Mouse (Mus musculus): ENCODE results near the gene Prkg1. TPM values are rescaled to one million over a fixed set of nuclear protein-coding genes. Genes with fewer than 3 reads are reported as not detected.

Prkg1 gene
- total RNA-seq, 2 experiments from 2014 or later: 17.8 to 25.1 TPM

GRCm38 (mm10) chr19:31750976-31751676 lies 13.7 kb downstream of the Prkg1 start:
- no peak for DNase-seq (ENCODE audit: extremely low spot score in 1 of 2, low spot score in 1 of 2)

GRCm38 (mm10) chr19:31746635-31747034 lies 18.2 kb downstream of the Prkg1 start:
- DNase-seq (ENCODE audit: extremely low spot score in 1 of 2, low spot score in 1 of 2): peak; percentile 23 to 77

- no peak for DNase-seq (ENCODE audit: extremely low spot score in 1 of 2, low spot score in 1 of 2)
These were observed 21.4 kb downstream of the Prkg1 start for GRCm38 (mm10) chr19:31743241-31744045.

DNA sequence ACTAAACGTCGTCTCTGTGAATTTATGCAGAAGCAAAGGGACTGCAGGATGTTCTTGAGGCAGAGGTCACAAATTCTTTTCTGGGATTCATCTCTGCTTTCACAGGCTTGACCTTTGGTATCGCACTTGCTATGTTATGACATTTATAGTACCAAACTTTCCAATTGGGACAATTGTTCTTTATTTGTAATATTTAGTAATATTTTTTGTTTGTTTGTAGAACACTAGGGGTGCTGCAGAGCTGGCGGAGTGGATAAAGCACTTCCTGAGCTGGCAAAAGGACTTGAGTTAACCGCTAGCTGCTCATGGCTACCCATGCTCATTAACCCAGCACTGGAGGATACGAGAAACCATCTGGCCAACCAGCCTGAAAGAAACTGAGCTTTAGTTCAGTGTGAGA lies 49.9 kb downstream of the Prkg1 start:
- DNase-seq (ENCODE audit: extremely low spot score in 1 of 2, low spot score in 1 of 2): no peak

DNA sequence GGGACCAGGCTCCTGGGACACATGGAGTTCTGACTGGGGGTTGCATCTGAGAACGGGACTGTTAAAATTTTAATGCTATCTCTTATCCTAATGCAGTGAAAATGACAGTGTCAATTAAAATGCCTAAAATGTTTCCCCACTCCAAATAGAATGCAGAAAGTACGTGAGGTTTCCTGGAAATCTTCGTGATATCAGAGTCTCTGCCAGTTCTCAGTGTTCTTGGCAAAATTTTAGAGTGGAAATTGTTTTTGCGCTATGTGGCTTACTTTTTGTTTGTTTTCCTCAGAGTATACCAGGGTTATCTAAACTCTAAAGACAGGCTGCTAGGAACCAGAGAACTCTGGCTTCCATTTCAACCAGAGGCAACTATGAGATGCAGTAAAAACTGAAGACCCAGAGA lies 50.4 kb downstream of the Prkg1 start:
- DNase-seq (ENCODE audit: extremely low spot score in 1 of 2, low spot score in 1 of 2): no peak

DNA sequence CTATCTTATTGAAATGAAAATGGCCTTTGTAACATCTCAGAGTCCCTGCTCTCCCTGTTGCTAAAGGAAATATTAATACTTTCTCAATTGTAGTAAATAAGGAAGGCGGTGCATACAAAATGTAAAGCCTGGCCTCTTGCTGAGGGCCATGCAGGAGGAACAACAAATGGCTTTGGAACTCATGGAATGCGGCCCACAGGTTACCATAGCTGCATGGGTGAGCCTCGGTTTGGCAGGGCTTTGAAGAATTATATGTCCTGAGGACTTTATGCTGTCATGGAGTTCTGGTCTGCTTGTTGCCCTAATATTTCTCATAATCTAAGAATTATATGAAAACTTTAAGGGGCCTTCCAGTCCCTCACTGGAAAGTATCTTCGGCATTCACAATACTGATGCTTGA lies 51.5 kb downstream of the Prkg1 start:
- DNase-seq (ENCODE audit: extremely low spot score in 1 of 2, low spot score in 1 of 2): no peak

DNA sequence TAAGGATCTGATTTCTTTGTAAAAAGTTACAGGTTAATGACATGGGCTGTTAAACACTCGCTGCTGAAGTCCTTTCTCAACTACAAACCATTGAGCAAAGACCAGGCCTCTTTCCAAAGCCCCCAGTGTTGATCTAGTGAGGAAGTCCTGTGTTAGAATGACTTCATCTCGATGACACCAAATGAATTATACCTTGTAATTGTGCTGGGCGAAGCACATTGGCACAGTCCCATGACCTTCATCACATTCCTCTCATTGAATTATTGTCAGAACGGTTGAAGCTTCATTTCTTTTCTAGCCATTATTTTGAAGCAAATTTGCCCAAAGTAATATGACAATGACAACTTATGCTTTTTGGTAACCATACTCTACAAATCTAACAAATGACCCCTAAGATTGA lies 54.5 kb downstream of the Prkg1 start:
- DNase-seq (ENCODE audit: extremely low spot score in 1 of 2, low spot score in 1 of 2): no peak

- DNase-seq (ENCODE audit: extremely low spot score in 1 of 2, low spot score in 1 of 2): no peak
These were observed 60.8 kb downstream of the Prkg1 start for GRCm38 (mm10) chr19:31703991-31704390.

- DNase-seq (ENCODE audit: extremely low spot score in 1 of 2, low spot score in 1 of 2): no peak
These were observed 65.9 kb downstream of the Prkg1 start for GRCm38 (mm10) chr19:31698916-31699315.

GRCm38 (mm10) chr19:31680821-31681220 lies 84.0 kb downstream of the Prkg1 start:
- no peak for DNase-seq (ENCODE audit: extremely low spot score in 1 of 2, low spot score in 1 of 2)

DNA sequence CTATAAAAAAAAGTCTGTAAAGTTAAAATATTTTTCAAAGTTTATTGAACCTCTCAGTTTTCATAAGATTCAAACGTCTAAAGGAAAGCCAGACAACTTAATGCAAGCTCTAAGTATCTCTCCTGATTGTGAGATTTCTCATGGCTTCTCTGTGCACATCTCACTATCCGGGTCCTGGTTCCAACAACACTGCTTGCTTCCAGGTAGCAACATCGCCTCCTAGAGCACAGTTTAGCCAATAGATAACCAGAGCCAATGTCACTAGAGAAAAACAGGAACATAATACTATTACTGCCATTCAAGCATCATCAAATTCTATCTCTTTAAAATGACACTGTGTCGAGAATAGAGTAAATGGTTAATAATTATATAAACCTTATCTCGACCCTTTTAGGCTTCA lies 86.5 kb downstream of the Prkg1 start:
- DNase-seq (ENCODE audit: extremely low spot score in 1 of 2, low spot score in 1 of 2): no peak

DNA sequence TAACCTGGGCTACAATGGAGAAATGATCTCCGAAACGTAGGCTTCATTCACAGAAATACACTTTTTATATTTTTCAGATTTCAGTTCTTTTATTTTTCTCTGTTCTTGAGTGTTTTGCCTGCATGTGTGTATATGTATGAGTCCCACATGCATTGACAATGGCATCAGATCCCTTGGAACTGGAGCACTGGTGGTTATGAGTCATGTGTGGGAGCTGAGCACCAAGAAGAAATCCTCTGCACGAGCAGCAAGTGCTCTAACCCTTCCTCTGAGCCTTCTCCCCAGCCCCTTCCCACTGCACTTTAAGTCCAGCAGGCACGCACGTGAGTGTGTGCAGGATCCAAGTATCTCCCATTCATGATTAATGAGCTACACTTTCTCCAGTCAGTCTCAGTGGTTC lies 93.1 kb downstream of the Prkg1 start:
- DNase-seq (ENCODE audit: extremely low spot score in 1 of 2, low spot score in 1 of 2): no peak

DNA sequence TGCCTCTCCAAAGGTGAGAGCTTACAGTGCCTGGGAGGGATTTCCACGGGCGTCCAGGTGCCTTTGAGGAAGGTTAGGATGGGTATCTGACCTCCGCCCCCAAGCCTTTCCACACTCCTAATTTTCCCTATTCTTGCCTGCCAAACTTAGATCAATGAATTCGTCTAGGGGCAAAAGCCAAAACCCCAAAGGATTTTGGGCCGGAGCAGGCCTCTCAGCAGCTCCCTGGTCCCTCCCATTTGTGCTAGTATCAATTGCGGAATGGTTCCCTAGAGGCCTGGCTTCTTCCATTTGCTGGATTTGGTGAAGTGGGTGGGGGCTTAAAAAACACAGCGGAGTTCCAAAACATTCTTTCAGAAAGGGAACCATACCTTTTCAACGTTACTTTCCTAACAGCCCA lies 99.8 kb downstream of the Prkg1 start:
- DNase-seq (ENCODE audit: extremely low spot score in 1 of 2, low spot score in 1 of 2): peak in 1 of 2 experiments; percentile 26

- peak; percentile 59 to 61 for DNase-seq (ENCODE audit: extremely low spot score in 1 of 2, low spot score in 1 of 2)
These were observed 100.5 kb downstream of the Prkg1 start for GRCm38 (mm10) chr19:31664159-31664991.

- DNase-seq (ENCODE audit: extremely low spot score in 1 of 2, low spot score in 1 of 2): peak; percentile 30 to 33
These were observed 101.2 kb downstream of the Prkg1 start for GRCm38 (mm10) chr19:31663437-31664158.

GRCm38 (mm10) chr19:31662802-31663201 lies 102.0 kb downstream of the Prkg1 start:
- DNase-seq (ENCODE audit: extremely low spot score in 1 of 2, low spot score in 1 of 2): no peak

GRCm38 (mm10) chr19:31658751-31659397 lies 106.0 kb downstream of the Prkg1 start:
- no peak for DNase-seq (ENCODE audit: extremely low spot score in 1 of 2, low spot score in 1 of 2)

GRCm38 (mm10) chr19:31656256-31656655 lies 108.6 kb downstream of the Prkg1 start:
- no peak for DNase-seq (ENCODE audit: extremely low spot score in 1 of 2, low spot score in 1 of 2)

DNA sequence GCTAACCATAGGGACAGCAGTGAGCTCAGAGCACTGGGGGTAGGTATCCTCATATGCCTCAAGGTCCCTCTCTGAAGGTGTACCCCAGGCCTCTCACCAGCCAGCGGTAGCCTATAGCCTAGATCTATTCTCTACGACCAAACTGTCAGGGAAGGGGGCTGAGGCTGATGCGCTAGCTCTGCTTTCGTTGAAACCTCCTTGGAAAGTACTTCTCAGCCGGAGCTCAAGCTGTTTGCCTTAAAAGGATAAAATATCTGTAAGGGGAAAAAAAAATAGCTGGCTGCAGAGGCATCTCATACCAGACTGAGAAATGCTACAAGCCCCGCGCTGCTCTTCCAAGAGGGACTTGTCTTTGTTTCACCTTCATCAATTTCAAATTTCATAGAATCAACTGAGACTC lies 109.0 kb downstream of the Prkg1 start:
- no peak for DNase-seq (ENCODE audit: extremely low spot score in 1 of 2, low spot score in 1 of 2)

DNA sequence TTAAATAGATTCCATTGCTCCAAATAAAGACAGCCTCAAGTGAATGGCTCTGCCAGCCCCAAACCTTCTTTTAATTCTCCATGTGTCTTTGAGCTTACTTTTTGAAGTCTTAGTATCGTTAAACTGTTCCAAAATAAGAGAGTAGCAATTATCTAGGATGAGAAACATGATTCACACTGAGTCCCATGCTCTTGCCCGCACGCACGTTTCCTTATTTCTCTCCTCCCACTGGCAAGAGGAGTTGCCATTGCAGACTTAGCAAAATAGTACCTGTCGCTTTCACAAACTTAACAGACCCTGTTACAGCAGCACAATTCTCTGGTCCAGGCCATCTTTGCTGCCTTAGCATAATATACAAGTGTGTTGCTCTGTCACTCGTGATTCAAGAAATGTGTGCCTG lies 110.8 kb downstream of the Prkg1 start:
- no peak for DNase-seq (ENCODE audit: extremely low spot score in 1 of 2, low spot score in 1 of 2)

Data from layer of hippocampus, postnatal 25 days (tissue).